Mouse (Mus musculus) spleen, adult 12 weeks (tissue): ENCODE data around the gene Tnrc18.

Source experiments
- DNase-seq: peaks from one replicate; pipeline ENCODE4 v3.0.0; 2022; ENCODE audit warnings: low spot score

Tnrc18 gene

DNA sequence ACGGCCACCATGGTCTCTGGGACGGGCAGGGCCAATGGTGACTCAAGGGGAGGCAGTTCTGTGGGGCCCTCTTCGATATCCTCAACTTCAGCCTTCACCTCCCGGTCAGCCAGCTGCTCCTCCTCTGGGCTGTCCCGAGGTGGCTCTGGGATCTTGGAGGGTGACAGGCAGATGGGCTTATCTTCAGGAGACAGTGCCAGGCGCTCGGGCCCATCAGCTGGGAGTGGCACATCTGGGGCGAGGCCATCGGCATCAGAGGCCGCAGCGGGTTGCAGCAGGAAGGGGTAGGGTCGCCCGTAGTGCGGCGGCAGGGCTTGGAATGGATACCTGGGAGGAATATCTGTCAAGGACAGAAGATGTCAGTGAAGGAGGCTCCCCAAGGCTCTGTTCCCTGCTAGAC is 45.5 kb downstream of the Tnrc18 start:
- peak; percentile 30 for DNase-seq

GRCm38 (mm10) chr5:142771034-142771433 is 46.4 kb downstream of the Tnrc18 start:
- no peak for DNase-seq

DNA sequence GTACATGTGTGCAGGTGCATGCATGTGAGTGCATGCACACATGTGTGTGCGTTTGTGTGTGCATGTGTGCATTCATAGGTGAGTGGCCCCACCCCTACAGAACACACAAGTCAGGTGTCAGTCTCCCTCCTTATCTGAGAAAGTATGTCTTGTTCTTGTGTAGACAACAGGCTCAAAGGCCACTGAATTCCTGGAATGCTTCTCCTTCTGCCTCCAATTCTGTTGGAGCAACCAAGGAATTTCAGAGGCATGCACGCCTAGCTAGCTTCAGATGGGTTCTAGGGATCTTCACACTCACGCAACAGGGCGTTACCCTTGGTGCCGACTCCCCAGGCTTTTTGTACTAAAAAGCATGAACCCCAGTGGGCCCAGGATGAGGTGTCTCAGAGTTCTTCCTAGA is 47.8 kb downstream of the Tnrc18 start:
- DNase-seq: no peak

- no peak for DNase-seq
Observed at GRCm38 (mm10) chr5:142768352-142769267, 48.9 kb downstream of the Tnrc18 start.

- peak; percentile 17 for DNase-seq
Observed at GRCm38 (mm10) chr5:142767937-142768336, 49.5 kb downstream of the Tnrc18 start.

DNA sequence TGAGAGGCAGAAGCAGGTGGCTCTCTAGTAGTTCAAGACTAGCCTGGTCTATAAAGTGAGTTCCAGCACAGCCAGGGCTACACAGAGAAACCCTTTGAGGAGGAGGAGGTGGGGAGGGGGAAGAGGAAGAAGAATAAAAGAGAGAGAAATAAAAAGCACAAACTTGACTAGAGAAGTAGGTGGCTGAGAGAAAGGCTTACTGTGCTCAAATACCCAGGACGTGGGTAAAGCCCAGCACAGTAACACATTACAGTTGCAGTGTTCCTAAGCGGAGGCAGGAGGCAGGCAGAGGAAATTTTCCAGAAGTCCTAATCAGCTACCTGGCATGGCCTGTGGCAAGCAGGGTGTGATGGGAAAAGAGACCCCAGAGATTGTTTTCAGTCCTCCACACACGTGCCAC is 50.8 kb downstream of the Tnrc18 start:
- no peak for DNase-seq

GRCm38 (mm10) chr5:142764889-142765288 is 52.6 kb downstream of the Tnrc18 start:
- no peak for DNase-seq

DNA sequence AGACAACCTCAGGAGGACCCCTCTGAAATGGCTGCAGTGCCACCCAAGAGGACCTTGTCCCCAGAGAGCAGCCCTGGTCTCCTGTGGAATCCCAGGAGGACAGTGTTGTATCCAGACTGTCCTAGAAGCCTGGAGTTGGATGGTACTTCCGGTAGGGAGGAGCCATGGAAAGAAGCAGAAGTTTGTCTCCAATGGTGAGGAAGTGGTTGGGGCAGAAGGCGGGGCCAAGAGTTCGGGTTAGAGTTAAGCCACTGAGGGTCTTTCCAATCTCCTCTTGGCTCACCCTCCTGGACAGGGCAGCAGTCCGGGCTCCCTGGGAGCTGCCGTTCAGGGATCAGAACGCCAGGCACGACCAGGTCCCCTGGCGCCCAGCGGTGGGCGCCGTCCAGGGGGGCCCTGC is 53.2 kb downstream of the Tnrc18 start:
- DNase-seq: no peak

DNA sequence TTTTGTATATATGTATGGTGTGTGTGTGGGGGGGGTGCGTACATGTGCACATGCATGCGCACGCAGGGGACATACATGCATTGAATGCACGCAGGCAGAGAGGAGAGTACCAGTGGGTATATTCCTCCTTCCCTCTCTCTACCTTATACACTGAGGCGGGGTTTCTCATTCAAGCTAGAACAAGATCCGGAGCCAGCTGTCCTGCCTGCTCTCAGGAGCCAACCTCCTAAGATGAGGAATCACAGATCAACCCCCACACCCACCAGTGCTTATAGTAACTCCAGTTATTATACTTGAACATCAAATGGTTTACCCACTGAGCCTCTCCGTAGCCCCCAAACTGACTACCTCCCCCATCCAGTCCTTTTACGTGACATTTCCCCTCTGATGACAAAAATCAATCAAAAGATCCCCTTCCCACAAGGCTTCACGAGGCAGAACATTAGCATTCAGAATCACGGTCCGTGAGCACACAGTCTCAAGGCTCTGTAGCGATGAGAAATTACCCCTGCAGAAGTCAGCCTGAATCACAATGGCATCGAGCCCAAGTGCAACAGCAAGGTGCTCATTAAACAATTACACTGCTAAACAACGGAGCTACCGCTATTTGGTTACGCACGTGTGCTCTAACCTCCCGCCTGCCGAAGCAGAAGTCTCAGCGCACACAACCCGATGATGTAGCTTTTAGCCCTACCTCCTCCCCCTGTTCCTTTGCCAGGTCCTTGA is 55.2 kb downstream of the Tnrc18 start:
- DNase-seq: no peak

GRCm38 (mm10) chr5:142761326-142761983 is 56.0 kb downstream of the Tnrc18 start:
- no peak for DNase-seq

- no peak for DNase-seq
Observed at GRCm38 (mm10) chr5:142759786-142760185, 57.7 kb downstream of the Tnrc18 start.

GRCm38 (mm10) chr5:142752241-142752640 is 65.2 kb downstream of the Tnrc18 start:
- no peak for DNase-seq

GRCm38 (mm10) chr5:142750173-142750572 is 67.3 kb downstream of the Tnrc18 start:
- no peak for DNase-seq

DNA sequence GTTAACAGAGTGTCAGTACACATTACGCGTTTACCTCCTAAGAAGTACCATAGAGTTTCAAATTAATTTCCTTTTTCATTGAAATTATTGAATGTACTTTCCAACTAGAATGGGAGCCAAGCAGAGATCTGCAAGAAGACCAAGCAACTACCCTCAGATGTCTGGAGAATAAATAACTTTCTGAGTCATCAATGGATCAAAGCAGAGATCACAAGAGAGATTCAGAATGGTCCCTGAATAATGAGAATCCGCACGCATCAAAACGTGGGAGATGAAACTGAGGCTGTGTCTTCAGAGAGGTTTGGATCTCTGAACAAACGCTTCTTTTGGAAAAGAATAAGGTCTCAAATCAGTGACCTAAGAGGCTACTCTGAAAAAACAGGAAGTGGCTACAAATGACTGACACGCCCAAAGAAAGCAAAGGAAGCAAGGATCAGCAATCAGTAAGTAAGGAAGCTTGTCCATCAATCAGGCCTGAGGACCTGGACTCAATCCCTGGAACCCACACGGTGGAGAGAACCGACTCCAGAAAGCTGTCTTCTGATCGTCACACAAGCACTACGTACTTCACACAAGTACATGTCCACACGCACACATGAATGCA is 70.3 kb downstream of the Tnrc18 start:
- DNase-seq: no peak

DNA sequence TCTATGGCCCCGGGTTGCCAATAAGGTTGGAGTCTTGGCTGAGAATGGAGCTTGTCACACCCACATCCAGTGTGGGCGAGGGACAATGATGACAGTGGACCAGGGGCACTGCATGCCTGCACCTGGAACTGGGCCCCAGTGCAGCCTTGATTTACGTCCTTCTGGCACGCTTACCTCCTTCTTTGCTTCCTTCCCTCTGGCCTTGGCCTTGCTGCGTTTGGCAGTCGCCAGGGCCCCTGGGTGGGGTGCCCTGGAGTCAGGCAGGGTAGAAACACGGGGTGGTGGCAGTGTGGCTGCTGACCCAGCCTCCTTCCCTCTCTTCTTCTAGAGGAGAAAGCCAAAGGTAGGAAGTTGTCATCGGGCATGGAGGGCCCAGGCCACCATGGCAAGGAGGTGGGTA is 77.5 kb downstream of the Tnrc18 start:
- DNase-seq: no peak

GRCm38 (mm10) chr5:142731916-142732315 is 85.5 kb downstream of the Tnrc18 start:
- DNase-seq: no peak

DNA sequence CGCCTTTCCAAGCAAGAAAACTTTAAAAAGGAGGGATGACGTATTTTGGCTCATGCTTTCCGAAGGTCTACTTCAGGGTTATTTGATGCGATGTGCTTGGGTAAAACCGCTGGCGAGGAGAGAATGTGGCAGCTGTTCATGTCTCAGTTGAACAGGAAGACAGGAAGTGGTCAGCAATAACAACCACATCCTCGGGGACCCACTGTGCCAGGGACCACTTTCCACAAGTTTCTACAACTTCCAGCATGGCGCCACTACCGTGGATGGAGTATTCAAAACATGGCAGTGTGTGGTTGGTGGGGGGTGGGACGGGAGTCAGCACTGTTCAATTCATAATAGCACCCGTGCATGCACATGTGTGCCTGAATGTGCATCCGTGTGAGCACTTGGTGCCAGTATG is 87.2 kb downstream of the Tnrc18 start:
- DNase-seq: no peak

DNA sequence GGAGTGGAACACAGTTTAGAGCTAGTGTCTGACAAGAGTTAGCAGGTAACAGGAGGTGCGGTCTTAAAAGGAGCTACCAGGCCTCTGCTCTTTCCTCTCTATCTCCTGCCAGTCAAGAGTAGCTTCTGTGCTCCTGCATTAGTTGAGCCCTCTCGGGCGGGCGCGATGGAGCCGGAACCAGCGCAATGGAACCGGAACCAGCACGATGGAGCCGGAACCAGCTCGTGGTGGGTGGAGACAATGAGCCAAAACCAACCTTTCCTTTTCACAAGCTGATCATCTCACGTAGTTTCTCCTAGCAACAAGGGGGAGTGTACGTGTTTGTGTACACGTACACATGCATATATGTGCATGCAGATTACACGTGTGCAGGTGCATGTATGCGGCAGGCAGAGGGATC is 89.2 kb downstream of the Tnrc18 start:
- DNase-seq: no peak

DNA sequence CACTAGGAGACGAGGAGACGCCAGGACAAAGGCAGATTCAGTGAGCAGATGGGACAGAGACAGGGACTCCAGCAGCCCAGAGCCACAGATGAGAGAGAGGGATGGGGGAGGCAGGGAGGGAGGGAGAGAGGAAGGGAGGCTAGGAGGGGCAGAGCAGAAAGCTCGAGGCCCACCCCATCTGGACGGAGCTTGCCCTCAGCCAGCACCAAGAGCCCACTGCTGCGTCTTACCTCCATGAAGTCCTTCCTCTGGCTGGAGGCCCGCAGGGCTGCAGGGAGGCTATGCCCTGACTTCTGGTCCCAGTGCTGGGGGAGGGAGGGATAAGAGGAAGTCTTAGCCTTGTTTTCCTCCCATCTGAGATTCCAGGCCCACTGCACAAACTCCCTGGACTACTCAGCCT is 90.7 kb downstream of the Tnrc18 start:
- DNase-seq: no peak

- DNase-seq: no peak
Observed at GRCm38 (mm10) chr5:142724265-142724664, 93.2 kb downstream of the Tnrc18 start.

GRCm38 (mm10) chr5:142723520-142724133 is 93.8 kb downstream of the Tnrc18 start:
- DNase-seq: peak; percentile 40

GRCm38 (mm10) chr5:142719897-142720296 is 97.6 kb downstream of the Tnrc18 start:
- DNase-seq: no peak
